Mouse (Mus musculus): ENCODE data around the gene Fam104a.

DNA sequence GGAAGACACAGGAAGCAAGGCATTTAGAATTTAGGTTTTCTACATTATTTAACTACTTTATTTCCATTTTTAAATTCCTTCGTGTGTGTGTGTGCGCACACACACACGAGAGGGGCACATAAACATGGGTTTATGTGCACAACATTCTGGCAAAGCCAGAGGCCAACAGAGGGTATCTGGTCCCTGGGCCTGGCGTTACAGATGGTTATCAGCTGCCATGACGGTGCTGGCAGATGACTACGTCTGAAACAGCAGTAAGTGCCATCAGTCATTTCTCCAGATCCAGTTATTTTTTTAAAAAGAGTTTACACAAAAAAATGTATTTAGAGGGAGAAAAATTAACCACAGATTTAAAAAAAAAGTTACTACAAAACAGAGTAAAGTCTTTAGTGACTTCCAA lies 17.8 kb downstream of the Fam104a start:
- TF ChIP-seq MAZ (IDR thresholded peaks at IDR 0.05; ENCODE audit: low read depth, low read length) (no peak), POLR2A (IDR thresholded peaks at IDR 0.05; ENCODE audit: control insufficient read depth in 1 of 2, insufficient read depth in 1 of 2, low read depth in 1 of 2, low read length in 2 of 2, poor library complexity in 1 of 2) (no peak), E2F4 (IDR thresholded peaks at IDR 0.05; ENCODE audit: borderline replicate concordance, low read depth, low read length) (no peak), GABPA (IDR thresholded peaks at IDR 0.05; ENCODE audit: low read depth, low read length) (no peak), CTCF (IDR thresholded peaks at IDR 0.05 in 2 of 3, conservative IDR thresholded peaks at IDR 0.05 in 1 of 3; ENCODE audit: control insufficient read depth in 1 of 3, insufficient read depth in 1 of 3, low read depth in 2 of 3, low read length in 3 of 3, poor library complexity in 1 of 3, severe bottlenecking in 1 of 3) (no peak), EP300 (IDR thresholded peaks at IDR 0.05; ENCODE audit: low read depth in 1 of 2, low read length in 2 of 2) (no peak), ZNF384 (IDR thresholded peaks at IDR 0.05; ENCODE audit: low read depth, low read length) (no peak), ZC3H11A (IDR thresholded peaks at IDR 0.05; ENCODE audit: low read depth, low read length) (no peak)

All from MEL (cell line).